Mouse (Mus musculus) urinary bladder, postnatal 25 days (tissue): ENCODE results near the gene Rfc5.
A peak's percentile ranks its signal among the peaks of the same experiment; 100 is the strongest.
"Not testable (repeated sequence)": the region's sequence is repeated elsewhere in the genome, so short reads cannot be mapped to it uniquely, and the experiment has no call there.

Experiments used
- DNase-seq: peaks from one replicate; pipeline ENCODE4 v3.0.0; 2022; ENCODE audit warnings: low spot score

Gene Rfc5

GRCm38 (mm10) chr5:117347011-117347410 lies 41.8 kb downstream of the Rfc5 start:
- DNase-seq = no peak

DNA sequence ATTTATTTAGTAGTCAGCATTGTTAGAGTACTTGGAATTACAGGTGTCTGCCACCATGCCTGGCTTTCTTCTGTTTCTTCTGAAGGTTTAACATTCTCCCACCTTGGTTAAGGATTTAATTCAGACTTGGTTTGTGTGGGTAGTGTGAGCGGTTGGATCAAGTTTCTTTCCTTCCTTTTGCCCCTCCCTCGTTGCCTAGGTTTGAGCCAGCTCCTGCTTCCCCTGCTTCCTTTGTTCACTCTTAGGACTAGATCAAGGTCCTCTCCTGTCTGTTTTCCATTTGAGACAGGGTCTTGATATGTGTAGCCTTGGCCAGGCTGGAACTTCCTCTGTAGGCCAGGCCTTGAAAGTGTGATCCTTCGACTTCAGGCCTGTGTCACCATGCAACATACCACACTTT lies 42.6 kb downstream of the Rfc5 start:
- no peak for DNase-seq

DNA sequence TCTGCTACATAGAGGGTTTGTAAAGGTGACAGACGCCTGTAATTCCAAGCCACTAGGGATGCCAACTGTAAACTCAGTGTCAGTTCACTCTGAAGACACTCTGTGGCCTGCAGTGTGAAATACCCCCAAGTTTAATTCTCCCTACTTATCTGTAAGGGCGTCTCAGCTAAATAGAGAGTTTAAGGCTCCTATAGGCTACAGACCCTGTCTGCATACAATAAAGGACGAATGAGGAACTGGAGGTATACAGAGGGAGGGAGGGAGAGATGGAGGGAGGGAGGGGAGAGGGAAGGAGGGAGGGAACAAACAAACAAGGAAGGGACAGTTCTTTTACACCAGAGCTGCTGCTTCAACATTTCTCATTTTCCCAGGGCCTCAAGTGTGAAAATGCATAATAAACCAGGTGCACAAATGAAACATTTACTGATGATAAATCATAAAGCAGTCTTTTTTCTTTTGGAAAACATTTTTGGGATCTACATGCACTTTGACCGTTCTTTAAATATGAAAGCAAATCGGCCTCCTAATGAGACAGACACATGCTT lies 43.3 kb downstream of the Rfc5 start:
- DNase-seq = no peak

DNA sequence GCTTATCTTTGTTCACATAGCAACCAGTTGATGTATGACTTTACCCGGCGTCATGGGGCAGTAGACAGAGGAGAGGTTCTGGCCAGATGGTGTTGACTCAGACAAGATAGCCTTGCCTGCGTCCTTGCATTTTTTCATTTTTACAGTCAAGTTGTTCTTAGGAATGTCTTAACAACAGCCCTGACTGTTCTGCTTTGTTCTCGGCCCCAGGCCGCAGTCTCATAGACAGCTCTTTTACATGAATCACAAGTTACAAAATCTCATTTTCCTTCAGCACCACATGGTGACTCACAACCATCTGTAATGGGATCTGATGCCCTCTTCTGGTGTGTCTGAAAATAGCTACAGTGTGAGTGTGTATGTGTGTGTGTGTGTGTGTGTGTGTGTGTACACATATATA lies 44.4 kb downstream of the Rfc5 start:
- not testable (repeated sequence) for DNase-seq

GRCm38 (mm10) chr5:117341896-117342295 lies 47.0 kb downstream of the Rfc5 start:
- no peak for DNase-seq

DNA sequence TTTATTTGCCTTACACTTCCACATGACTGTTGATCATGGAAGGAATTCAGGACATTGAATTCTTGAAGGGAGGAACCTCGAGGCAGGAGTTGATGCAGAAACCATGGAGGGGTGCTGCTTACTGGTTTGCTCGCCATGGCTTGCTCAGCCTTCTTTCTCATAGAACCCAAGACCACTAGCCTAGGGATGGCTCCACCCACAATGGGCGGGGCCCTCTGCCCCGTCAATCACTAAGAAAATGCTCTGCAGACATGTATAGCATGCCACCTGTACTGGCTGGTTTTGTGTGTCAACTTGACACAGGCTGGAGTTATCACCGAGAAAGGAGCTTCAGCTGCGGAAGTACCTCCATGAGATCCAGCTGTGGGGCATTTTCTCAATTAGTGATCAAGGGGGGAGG lies 48.8 kb downstream of the Rfc5 start:
- DNase-seq = no peak

GRCm38 (mm10) chr5:117338503-117338902 lies 50.3 kb downstream of the Rfc5 start:
- DNase-seq = no peak

DNA sequence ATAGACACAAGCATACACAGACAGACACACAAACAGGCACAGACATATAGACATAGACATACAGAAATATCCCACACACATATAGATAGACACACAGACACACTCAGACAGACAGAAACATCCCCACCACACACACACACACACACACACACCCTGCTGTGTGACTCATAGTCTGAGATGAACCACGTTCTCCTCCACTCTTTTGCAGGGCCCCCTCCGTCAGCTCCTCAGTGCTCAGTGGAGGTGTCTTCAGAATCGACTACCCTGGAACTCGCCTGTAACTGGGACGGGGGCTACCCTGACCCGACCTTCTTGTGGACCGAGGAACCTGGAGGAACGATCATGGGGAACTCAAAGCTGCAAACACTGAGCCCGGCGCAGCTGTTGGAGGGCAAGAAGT lies 50.8 kb downstream of the Rfc5 start:
- no peak for DNase-seq

GRCm38 (mm10) chr5:117330457-117330856 lies 58.4 kb downstream of the Rfc5 start:
- DNase-seq = peak; percentile 68
